Mouse (Mus musculus) lung, adult 2 months (tissue): Measurements from ENCODE around the gene Gm6583.

ENCODE experiments used
- CTCF ChIP-seq: fragments of 200-500 bp; IDR thresholded peaks from 2 replicates; pipeline ENCODE4 v1.5.1; 2011; ENCODE audit warnings: mild to moderate bottlenecking, low read length, control low read depth; ENCODE audit not compliant: insufficient read depth
- POLR2A ChIP-seq: fragments of 200-500 bp; IDR thresholded peaks from 2 replicates; pipeline ENCODE4 v1.6.1; 2011; ENCODE audit warnings: low read depth, mild to moderate bottlenecking, control low read depth, low read length, borderline replicate concordance; ENCODE audit errors: extremely low read depth

DNA sequence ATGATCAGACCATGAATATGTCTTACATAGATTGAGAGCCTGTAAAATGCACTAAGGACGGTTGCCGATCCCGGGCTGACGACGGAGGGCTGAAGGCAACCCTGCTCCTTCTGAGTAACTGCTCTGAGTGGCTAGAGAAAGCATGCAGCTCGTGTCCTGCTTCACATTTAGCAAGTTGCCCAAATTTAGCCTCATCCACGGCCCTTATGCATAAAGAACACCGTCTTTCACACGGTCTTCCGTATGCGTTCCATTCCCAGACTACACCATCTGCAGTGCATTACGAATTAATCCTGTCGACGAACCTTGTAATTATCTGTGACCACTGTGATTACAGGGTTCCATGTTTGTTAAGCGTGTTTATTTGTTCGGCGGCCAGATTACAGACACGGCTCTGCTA, 40.2 kb upstream of the Gm6583 start:
- TF ChIP-seq CTCF (no peak), POLR2A (no peak)
